Mouse (Mus musculus): Measurements from ENCODE around the gene Shroom1.

The Shroom1 gene

GRCm38 (mm10) chr11:53479783-53480301, 22.8 kb downstream of the Shroom1 start, which contains the start of the genes Gm9945 and Sowaha:
Gm9945 (plus strand) TSS chr11:53480166.
Sowaha (minus strand) TSS chr11:53480274.
- no peak for DNase-seq (ENCODE audit: low spot score)

- no peak for DNase-seq (ENCODE audit: low spot score)
Observed at GRCm38 (mm10) chr11:53481088-53481730, 24.2 kb downstream of the Shroom1 start.

- peak; percentile 67 for DNase-seq (ENCODE audit: low spot score)
Observed at GRCm38 (mm10) chr11:53483159-53483891, 26.3 kb downstream of the Shroom1 start.

GRCm38 (mm10) chr11:53485719-53486118, 28.7 kb downstream of the Shroom1 start:
- no peak for DNase-seq (ENCODE audit: low spot score)

- DNase-seq (ENCODE audit: low spot score): no peak
Observed at GRCm38 (mm10) chr11:53486351-53486750, 29.3 kb downstream of the Shroom1 start.

- DNase-seq (ENCODE audit: low spot score): no peak
Observed at GRCm38 (mm10) chr11:53486822-53487594, 30.0 kb downstream of the Shroom1 start.

GRCm38 (mm10) chr11:53489007-53489406, 32.0 kb downstream of the Shroom1 start:
- no peak for DNase-seq (ENCODE audit: low spot score)

- DNase-seq (ENCODE audit: low spot score): no peak
Observed at GRCm38 (mm10) chr11:53489421-53489820, 32.4 kb downstream of the Shroom1 start.

- DNase-seq (ENCODE audit: low spot score): no peak
Observed at GRCm38 (mm10) chr11:53491954-53492401, 35.0 kb downstream of the Shroom1 start.

- no peak for DNase-seq (ENCODE audit: low spot score)
Observed at GRCm38 (mm10) chr11:53493243-53493955, 36.4 kb downstream of the Shroom1 start.

GRCm38 (mm10) chr11:53495417-53495816, 38.4 kb downstream of the Shroom1 start:
- no peak for DNase-seq (ENCODE audit: low spot score)

- no peak for DNase-seq (ENCODE audit: low spot score)
Observed at GRCm38 (mm10) chr11:53496946-53497345, 39.9 kb downstream of the Shroom1 start.

- no peak for DNase-seq (ENCODE audit: low spot score)
Observed at GRCm38 (mm10) chr11:53500569-53500968, 43.6 kb downstream of the Shroom1 start.

- no peak for DNase-seq (ENCODE audit: low spot score)
Observed at GRCm38 (mm10) chr11:53502039-53502765, 45.2 kb downstream of the Shroom1 start.

GRCm38 (mm10) chr11:53503738-53504137, 46.7 kb downstream of the Shroom1 start:
- no peak for DNase-seq (ENCODE audit: low spot score)

GRCm38 (mm10) chr11:53504376-53504775, 47.4 kb downstream of the Shroom1 start:
- DNase-seq (ENCODE audit: low spot score): no peak

GRCm38 (mm10) chr11:53505026-53505663, 48.1 kb downstream of the Shroom1 start:
- no peak for DNase-seq (ENCODE audit: low spot score)

- DNase-seq (ENCODE audit: low spot score): no peak
Observed at GRCm38 (mm10) chr11:53507098-53507805, 50.2 kb downstream of the Shroom1 start.

GRCm38 (mm10) chr11:53508152-53508551, 51.1 kb downstream of the Shroom1 start:
- no peak for DNase-seq (ENCODE audit: low spot score)

GRCm38 (mm10) chr11:53508591-53508990, 51.6 kb downstream of the Shroom1 start:
- no peak for DNase-seq (ENCODE audit: low spot score)
